Mouse (Mus musculus): ENCODE measurements at regions not wholly inside any gene's neighbourhood (a gene's known extent, or its start where the extent isn't known, plus 50 kb on each side); places are given as distances from the start of the nearest gene placed in this dataset.

- DNase-seq (ENCODE audit: low spot score in 2 of 2), result no peak
These were observed 131.7 kb downstream of the Fbxo8 start for GRCm38 (mm10) chr8:56682564-56682963.

GRCm38 (mm10) chr8:56684352-56684751 lies 133.5 kb downstream of the Fbxo8 start:
- no peak for DNase-seq (ENCODE audit: low spot score in 2 of 2)

- DNase-seq (ENCODE audit: low spot score in 2 of 2), result no peak
These were observed 144.5 kb downstream of the Fbxo8 start for GRCm38 (mm10) chr8:56695436-56695835.

- DNase-seq (ENCODE audit: low spot score in 2 of 2), result no peak
These were observed 149.8 kb downstream of the Fbxo8 start for GRCm38 (mm10) chr8:56700580-56701145.

- DNase-seq (ENCODE audit: low spot score in 2 of 2), result no peak
These were observed 155.5 kb downstream of the Fbxo8 start for GRCm38 (mm10) chr8:56706377-56706776.

GRCm38 (mm10) chr8:56706941-56707706 lies 156.2 kb downstream of the Fbxo8 start:
- DNase-seq (ENCODE audit: low spot score in 2 of 2), result no peak

- DNase-seq (ENCODE audit: low spot score in 2 of 2), result no peak
These were observed 169.1 kb downstream of the Fbxo8 start for GRCm38 (mm10) chr8:56720001-56720400.

DNA sequence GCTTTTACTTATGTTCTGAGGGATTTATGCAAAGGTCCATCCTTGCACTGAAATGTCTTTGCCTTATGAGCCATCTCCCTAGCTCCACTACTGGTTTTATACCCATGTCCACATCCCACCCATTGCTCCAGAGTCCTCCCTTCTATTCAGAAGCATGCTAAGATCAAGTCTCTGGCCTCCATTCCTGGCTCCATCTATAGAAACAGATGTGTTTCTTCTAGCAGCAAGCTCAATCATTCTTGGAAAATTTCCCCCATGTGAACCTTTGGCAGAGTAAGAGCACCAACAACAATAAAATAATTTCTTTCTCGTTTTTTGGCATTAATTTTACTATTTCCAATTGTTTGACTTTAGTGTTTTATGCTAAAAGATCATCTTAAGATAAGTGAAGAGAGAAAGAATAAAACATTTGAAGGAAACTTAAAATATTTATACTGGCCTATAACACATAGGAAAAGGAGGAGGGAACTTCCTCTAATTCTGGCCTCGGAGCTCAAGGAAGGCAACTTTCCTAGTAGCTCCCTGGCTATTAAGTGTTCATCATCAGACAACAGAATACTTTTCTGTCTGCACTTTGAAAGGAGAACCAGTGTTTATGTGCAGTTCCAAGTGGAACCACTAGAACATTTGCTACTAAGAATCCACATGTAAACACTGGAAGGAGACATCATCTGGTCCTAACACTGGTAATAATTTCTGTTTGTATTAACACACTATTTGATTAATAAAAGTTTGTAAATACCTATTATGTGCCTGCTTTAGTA lies 171.8 kb downstream of the Fbxo8 start:
- no peak for DNase-seq (ENCODE audit: low spot score in 2 of 2)

GRCm38 (mm10) chr8:56724607-56725006 lies 173.7 kb downstream of the Fbxo8 start:
- DNase-seq (ENCODE audit: low spot score in 2 of 2), result no peak

GRCm38 (mm10) chr8:56733318-56733717 lies 182.4 kb downstream of the Fbxo8 start:
- no peak for DNase-seq (ENCODE audit: low spot score in 2 of 2)

GRCm38 (mm10) chr8:56735021-56735420 lies 184.1 kb downstream of the Fbxo8 start:
- no peak for DNase-seq (ENCODE audit: low spot score in 2 of 2)

DNA sequence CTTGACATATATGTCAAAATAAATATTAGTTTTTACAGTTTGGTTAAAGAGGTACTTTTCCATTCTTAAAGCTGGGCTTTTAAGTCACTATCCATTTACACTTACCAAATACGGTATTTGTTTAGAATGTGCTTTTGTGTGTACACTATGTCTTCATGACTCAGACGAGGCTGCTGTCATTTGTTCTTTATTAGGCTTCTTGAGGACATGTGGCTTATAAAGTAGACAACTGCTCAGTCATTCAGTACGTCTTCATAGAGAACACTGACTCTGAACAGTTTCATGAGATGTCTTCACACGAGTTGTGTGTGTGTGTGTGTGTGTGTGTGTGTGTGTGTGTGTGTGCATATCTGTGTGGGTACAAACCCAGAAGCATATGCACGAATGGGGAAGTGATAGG lies 216.1 kb downstream of the Fbxo8 start:
- DNase-seq (ENCODE audit: low spot score in 2 of 2), result no peak

DNA sequence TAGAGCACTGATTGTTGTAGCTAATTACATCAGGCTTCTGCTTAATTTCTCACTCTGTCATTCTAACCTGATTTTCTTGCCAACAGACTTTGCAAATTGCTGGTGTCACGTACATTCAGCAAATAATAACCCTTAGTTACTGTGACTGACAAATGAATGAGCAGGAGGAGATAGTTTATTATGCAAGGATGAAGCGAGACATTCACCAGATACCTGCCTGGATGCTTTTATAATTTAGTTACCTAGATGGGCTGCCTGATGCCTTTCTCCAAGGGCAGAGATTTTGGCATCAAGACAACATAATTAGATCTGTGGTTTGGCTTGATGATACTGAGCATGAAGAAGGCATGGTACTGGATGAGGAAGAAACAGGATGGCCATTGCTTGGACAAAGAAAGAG lies 233.6 kb downstream of the Fbxo8 start:
- no peak for DNase-seq (ENCODE audit: low spot score in 2 of 2)

GRCm38 (mm10) chr8:56789549-56790270 lies 238.8 kb downstream of the Fbxo8 start:
- DNase-seq (ENCODE audit: low spot score in 2 of 2), result no peak

DNA sequence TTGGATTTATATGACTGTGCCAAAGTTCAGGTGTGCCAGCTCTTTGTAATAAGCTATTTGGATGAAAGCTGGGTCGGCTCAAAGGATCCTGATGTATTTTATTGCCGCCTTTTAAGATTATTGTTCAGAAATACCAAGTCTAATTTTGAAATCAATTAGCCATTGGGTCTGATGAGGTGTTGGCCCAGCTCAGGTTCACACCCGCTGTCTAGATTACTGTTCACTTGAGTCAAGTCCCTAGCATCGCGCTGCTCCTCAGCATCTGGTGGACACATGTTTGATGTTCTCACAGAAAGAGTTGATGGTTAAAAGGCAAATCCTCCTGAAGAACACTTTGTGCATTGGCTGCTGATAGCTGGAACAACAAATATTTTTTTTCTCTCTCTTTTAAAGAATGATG lies 281.8 kb downstream of the Fbxo8 start:
- DNase-seq (ENCODE audit: low spot score in 2 of 2), result no peak

- DNase-seq (ENCODE audit: low spot score in 2 of 2), result no peak
These were observed 282.2 kb downstream of the Fbxo8 start for GRCm38 (mm10) chr8:56833129-56833528.

- no peak for DNase-seq (ENCODE audit: low spot score in 2 of 2)
These were observed 332.6 kb downstream of the Fbxo8 start for GRCm38 (mm10) chr8:56883449-56883848.

GRCm38 (mm10) chr8:56884195-56884594 lies 333.3 kb downstream of the Fbxo8 start:
- no peak for DNase-seq (ENCODE audit: low spot score in 2 of 2)

GRCm38 (mm10) chr8:56893638-56894037 lies 342.7 kb downstream of the Fbxo8 start:
- no peak for DNase-seq (ENCODE audit: low spot score in 2 of 2)

DNA sequence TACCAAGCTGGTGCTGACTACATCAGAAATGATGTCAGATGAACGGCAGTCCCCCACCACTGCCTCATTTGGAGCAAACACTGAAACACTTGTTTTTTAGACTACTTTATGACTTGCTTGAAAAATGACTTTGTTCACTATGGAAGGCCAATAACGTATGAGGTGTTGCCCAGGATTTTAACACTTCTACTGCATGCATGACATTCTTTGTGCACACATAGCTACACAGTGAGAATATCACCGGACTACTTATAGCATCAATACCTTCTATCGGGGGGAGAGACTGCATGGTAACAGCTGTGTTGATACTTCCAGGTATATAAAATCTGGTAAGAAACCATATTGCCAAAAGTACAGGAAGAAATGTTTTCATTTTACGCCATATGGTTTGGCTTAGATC lies 364.5 kb downstream of the Fbxo8 start:
- no peak for DNase-seq (ENCODE audit: low spot score in 2 of 2)

GRCm38 (mm10) chr8:56915989-56916388 lies 365.1 kb downstream of the Fbxo8 start:
- no peak for DNase-seq (ENCODE audit: low spot score in 2 of 2)

DNA sequence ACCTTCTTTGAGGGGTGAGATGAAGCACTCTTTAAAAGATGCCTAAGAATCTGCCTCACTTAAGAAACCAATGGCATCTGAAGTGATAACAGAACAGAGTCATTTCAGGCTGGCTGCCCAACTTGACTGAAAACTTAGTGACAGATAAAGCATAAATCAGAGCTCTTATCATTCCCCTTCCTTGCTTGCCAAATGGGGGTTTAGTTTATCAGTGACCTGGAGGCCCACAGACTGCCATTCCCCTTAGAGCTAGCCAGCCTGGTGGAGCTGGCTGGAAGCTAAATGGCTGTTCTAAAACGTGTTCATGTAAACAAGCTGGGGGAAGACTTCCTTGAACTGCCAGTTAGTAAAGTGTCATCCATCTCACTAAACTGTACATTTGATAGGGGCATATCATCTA lies 373.8 kb downstream of the Fbxo8 start:
- no peak for DNase-seq (ENCODE audit: low spot score in 2 of 2)
